Mouse (Mus musculus) embryonic facial prominence, embryonic 14.5 days (tissue): ENCODE results near the gene Pcna. TPM values are rescaled to one million over a fixed set of nuclear protein-coding genes. Genes with fewer than 3 reads are reported as not detected.

Source experiments
- ATAC-seq: fragments of 200-750 bp; cut with Nextera tagmentation; 2 replicates; pipeline ENCODE4 v1.8.0; 2017; ENCODE audit warnings: low read depth, moderate number of reproducible peaks, moderate TSS enrichment
- DNase-seq: peaks from one replicate; pipeline ENCODE4 v3.0.0-alpha.2; 2015; ENCODE audit warnings: low spot score
- H3K27ac ChIP-seq: fragments of 300-500 bp; sonication (generic); replicated peaks from 2 replicates; pipeline ENCODE4 v1.5.1; 2014; ENCODE audit warnings: low read depth, mild to moderate bottlenecking, low read length, moderate library complexity
- H3K27me3 ChIP-seq: fragments of 300-500 bp; sonication (generic); replicated peaks from 2 replicates; pipeline ENCODE4 v1.6.1; 2014; ENCODE audit warnings: low read length; ENCODE audit not compliant: control insufficient read depth, insufficient read depth
- H3K36me3 ChIP-seq: fragments of 300-500 bp; sonication (generic); 2 replicates; pipeline ENCODE4 v1.6.1; 2014; ENCODE audit warnings: low read length, mixed read lengths; ENCODE audit not compliant: control insufficient read depth, insufficient read depth
- H3K4me1 ChIP-seq: fragments of 300-500 bp; sonication (generic); 2 replicates; pipeline ENCODE4 v1.6.1; 2014; ENCODE audit warnings: antibody characterized with exemption, low read length; ENCODE audit not compliant: control insufficient read depth, insufficient read depth
- H3K4me2 ChIP-seq: fragments of 300-500 bp; sonication (generic); 2 replicates; pipeline ENCODE4 v1.6.1; 2014; ENCODE audit warnings: low read depth, mild to moderate bottlenecking, low read length, moderate library complexity, mixed read lengths
- H3K4me3 ChIP-seq: fragments of 300-500 bp; sonication (generic); 2 replicates; pipeline ENCODE4 v1.5.1; 2014; ENCODE audit warnings: low read depth, mild to moderate bottlenecking, low read length
- H3K9ac ChIP-seq: fragments of 300-500 bp; sonication (generic); 2 replicates; pipeline ENCODE4 v1.6.1; 2014; ENCODE audit warnings: low read depth, mild to moderate bottlenecking, low read length, moderate library complexity, mixed read lengths
- H3K9me3 ChIP-seq: fragments of 300-500 bp; sonication (generic); 2 replicates; pipeline ENCODE4 v1.6.1; 2016; ENCODE audit warnings: low read length; ENCODE audit not compliant: control insufficient read depth
- WGBS: fragments of 180-500 bp; shearing (Covaris S2); extraction: QIAGEN DNeasy Blood & Tissue Kit; methylation state at CpG from one replicate; pipeline ENCODE4 v1.1.7; 2014; 5-methylcytosine and 5-hydroxymethylcytosine counted together
- polyA plus RNA-seq: library from polyadenylated mRNA; unstranded; fragments of >200 nt; fragmentation: Nextera tagmentation; extraction: Ambion mirVana; gene quantifications from 2 replicates; pipeline ENCODE4 v1.2.1, GENCODE M21; 2014

Pcna gene
- polyA plus RNA-seq, 1 experiment from 2014 or later = 222 TPM

- no peak overlapping the region for H3K9ac ChIP-seq
- no peak for DNase-seq
- 94% methylated on average over 3 of the region's 3 CpGs for WGBS
These were observed 13.0 kb upstream of the Pcna start for GRCm38 (mm10) chr2:132266086-132266485.

GRCm38 (mm10) chr2:132265196-132265595, 12.1 kb upstream of the Pcna start:
- no peaks in the 10 kb centered on the region for H3K9me3 ChIP-seq
- DNase-seq (peak; percentile 31), ATAC-seq (no peak)
- H3K36me3 ChIP-seq = no peaks in the 10 kb centered on the region
- H3K4me3 ChIP-seq = no peak overlapping the region
- H3K27me3 ChIP-seq = no peaks in the 10 kb centered on the region
- no peak overlapping the region for H3K4me2 ChIP-seq
- H3K27ac ChIP-seq = no peak overlapping the region
- peaks cover 9% of the 10 kb centered on the region for H3K4me1 ChIP-seq
- no peak overlapping the region for H3K9ac ChIP-seq
- 77% methylated on average over 9 of the region's 9 CpGs for WGBS

More at GRCm38 (mm10) chr2:132266086-132266485, 13.0 kb upstream of the Pcna start:
- Histone ChIP-seq H3K4me3 (no peak overlapping the region), H3K4me2 (no peak overlapping the region), H3K4me1 (peaks cover 9% of the 10 kb centered on the region), H3K27ac (no peak overlapping the region), H3K27me3 (no peaks in the 10 kb centered on the region), H3K36me3 (no peaks in the 10 kb centered on the region), H3K9me3 (no peaks in the 10 kb centered on the region)
- ATAC-seq = no peak

GRCm38 (mm10) chr2:132264266-132264710, 11.2 kb upstream of the Pcna start:
- WGBS = 17% methylated on average over 6 of the region's 6 CpGs

GRCm38 (mm10) chr2:132263421-132264265, 10.5 kb upstream of the Pcna start:
- Histone ChIP-seq H3K27ac (peak overlapping the region; percentile 79), H3K36me3 (no peaks in the 10 kb centered on the region), H3K4me3 (peak overlapping the region; percentile 84), H3K9ac (peak overlapping the region; percentile 87), H3K4me1 (peaks cover 9% of the 10 kb centered on the region), H3K27me3 (no peaks in the 10 kb centered on the region), H3K9me3 (no peaks in the 10 kb centered on the region), H3K4me2 (peak overlapping the region; percentile 56)
- 2% methylated on average over 27 of the region's 47 CpGs for WGBS
- DNase-seq (no peak), ATAC-seq (peak; percentile 42; the same call in 1 of the 2 replicates)

More at GRCm38 (mm10) chr2:132264266-132264710, 11.2 kb upstream of the Pcna start:
- ATAC-seq = no peak
- H3K27me3 ChIP-seq = no peaks in the 10 kb centered on the region
- peaks cover 9% of the 10 kb centered on the region for H3K4me1 ChIP-seq
- H3K9me3 ChIP-seq = no peaks in the 10 kb centered on the region
- peak overlapping the region; percentile 56 for H3K4me2 ChIP-seq
- no peaks in the 10 kb centered on the region for H3K36me3 ChIP-seq
- H3K9ac ChIP-seq = peak overlapping the region; percentile 87
- no peak for DNase-seq
- H3K27ac ChIP-seq = no peak overlapping the region
- H3K4me3 ChIP-seq = peak overlapping the region; percentile 84

- WGBS = 2% methylated on average over 15 of the region's 49 CpGs
- no peaks in the 10 kb centered on the region for H3K36me3 ChIP-seq
- peak within 1 kb of the TSS; percentile 87 for H3K9ac ChIP-seq
- peak; percentile 98 for ATAC-seq
- peak; percentile 100 for DNase-seq
- H3K27me3 ChIP-seq = no peaks in the 10 kb centered on the region
- peaks cover 9% of the 10 kb centered on the region for H3K4me1 ChIP-seq
- H3K4me3 ChIP-seq = peak within 1 kb of the TSS; percentile 84
- H3K4me2 ChIP-seq = peak within 1 kb of the TSS; percentile 64
- no peaks in the 10 kb centered on the region for H3K9me3 ChIP-seq
- peak within 1 kb of the TSS; percentile 79 for H3K27ac ChIP-seq
These were observed 9.8 kb upstream of the Pcna start, which contains the start of gene Cds2 for GRCm38 (mm10) chr2:132262879-132263398. Cds2 (plus strand) TSS chr2:132263148.

- 70% methylated on average over 6 of the region's 6 CpGs for WGBS
- no peaks in the 10 kb centered on the region for H3K9me3 ChIP-seq
- H3K9ac ChIP-seq = no peak overlapping the region
- no peak for ATAC-seq
- peak overlapping the region; percentile 64 for H3K4me2 ChIP-seq
- no peaks in the 10 kb centered on the region for H3K27me3 ChIP-seq
- H3K4me3 ChIP-seq = no peak overlapping the region
- H3K4me1 ChIP-seq = peaks cover 9% of the 10 kb centered on the region
- no peak overlapping the region for H3K27ac ChIP-seq
- no peak for DNase-seq
- H3K36me3 ChIP-seq = no peaks in the 10 kb centered on the region
These were observed 9.1 kb upstream of the Pcna start for GRCm38 (mm10) chr2:132262175-132262574.

GRCm38 (mm10) chr2:132260601-132261000, 7.5 kb upstream of the Pcna start:
- 94% methylated on average over 3 of the region's 3 CpGs for WGBS
- no peak for ATAC-seq
- no peaks in the 10 kb centered on the region for H3K36me3 ChIP-seq

DNA sequence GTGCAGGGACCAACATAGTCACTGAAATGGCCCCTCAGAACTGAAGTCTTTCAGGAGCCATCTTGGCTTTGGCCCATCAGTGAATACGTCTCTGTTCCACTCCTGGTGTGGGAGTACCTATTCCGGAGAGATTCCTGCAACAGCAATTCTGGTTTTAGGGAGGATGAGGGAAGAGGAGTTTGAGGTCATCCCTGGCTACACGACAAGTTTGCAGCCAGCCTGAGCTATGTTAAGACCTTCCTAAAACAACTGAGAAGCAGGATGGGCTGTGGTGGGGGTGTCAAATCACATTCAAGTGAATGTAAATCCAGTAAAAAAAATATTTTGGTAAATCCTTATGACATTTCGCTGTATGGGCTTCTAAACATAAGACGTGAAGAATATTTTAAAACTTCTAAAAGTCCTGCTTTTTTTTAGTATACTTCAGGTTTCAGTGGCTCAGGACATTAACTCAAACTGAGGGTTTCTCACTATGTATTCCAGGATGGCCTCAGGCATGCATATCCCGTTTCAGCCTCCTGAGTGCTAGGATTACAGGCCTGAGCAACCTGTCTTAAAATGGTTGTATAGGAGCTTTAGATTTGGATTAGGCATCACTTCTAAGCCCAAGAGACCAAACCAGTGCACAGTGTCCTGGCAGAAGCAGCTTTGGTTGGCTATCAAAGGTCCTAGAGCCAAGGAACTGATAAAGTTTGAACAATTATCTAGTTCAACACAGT, 4.4 kb upstream of the Pcna start:
- ATAC-seq (no peak), DNase-seq (no peak)
- Histone ChIP-seq H3K36me3 (no peaks in the 10 kb centered on the region), H3K4me3 (no peak overlapping the region), H3K4me2 (no peak overlapping the region), H3K27ac (no peak overlapping the region), H3K4me1 (0 out of 2 replicates have a peak, but pooled peaks cover 4% of the 10 kb centered on the region), H3K9ac (no peak overlapping the region), H3K27me3 (no peaks in the 10 kb centered on the region), H3K9me3 (no peaks in the 10 kb centered on the region)
- WGBS = 87% methylated on average over 6 of the region's 6 CpGs

More at GRCm38 (mm10) chr2:132260601-132261000, 7.5 kb upstream of the Pcna start:
- Histone ChIP-seq H3K27me3 (no peaks in the 10 kb centered on the region), H3K4me1 (peaks cover 9% of the 10 kb centered on the region), H3K9me3 (no peaks in the 10 kb centered on the region), H3K27ac (no peak overlapping the region), H3K4me3 (no peak overlapping the region), H3K9ac (no peak overlapping the region), H3K4me2 (no peak overlapping the region)
- no peak for DNase-seq
